Mouse (Mus musculus) activated CD4-positive, CD25-positive, alpha-beta regulatory T cell, adult 4 months (primary cell): ENCODE data around the gene Nadsyn1. TPM values are rescaled to one million over a fixed set of nuclear protein-coding genes. Genes with fewer than 3 reads are reported as not detected.

Source experiments
- ATAC-seq: one replicate; pipeline ENCODE4 v1.8.0; 2017
- polyA plus RNA-seq, 2 experiments: library from polyadenylated mRNA; unstranded; fragments of 100-300 nt; shearing (Covaris generic); gene quantifications; one replicate each; pipeline ENCODE4 v1.2.1; 2017

The Nadsyn1 gene
- polyA plus RNA-seq, 2 experiments from 2014 or later: 13.7 to 16.0 TPM

- no peak for ATAC-seq
Measured at GRCm38 (mm10) chr7:143801195-143802065, 21.2 kb downstream of the Nadsyn1 start.

GRCm38 (mm10) chr7:143800770-143801169 is 21.9 kb downstream of the Nadsyn1 start:
- ATAC-seq: no peak

GRCm38 (mm10) chr7:143798783-143799182 is 23.9 kb downstream of the Nadsyn1 start:
- no peak for ATAC-seq

GRCm38 (mm10) chr7:143793121-143793520 is 29.5 kb downstream of the Nadsyn1 start:
- ATAC-seq: peak; percentile 19

GRCm38 (mm10) chr7:143792336-143792985 is 30.2 kb downstream of the Nadsyn1 start:
- no peak for ATAC-seq

- peak; percentile 68 for ATAC-seq
Measured at GRCm38 (mm10) chr7:143783996-143784829, 38.4 kb downstream of the Nadsyn1 start, which contains the start of gene Mrgpre. Gene Mrgpre, minus strand, starts transcription at chr7:143784500.

- ATAC-seq: no peak
Measured at GRCm38 (mm10) chr7:143783378-143783995, 39.2 kb downstream of the Nadsyn1 start.

GRCm38 (mm10) chr7:143777375-143777774 is 45.3 kb downstream of the Nadsyn1 start:
- ATAC-seq: no peak

GRCm38 (mm10) chr7:143776137-143776536 is 46.5 kb downstream of the Nadsyn1 start:
- ATAC-seq: no peak

GRCm38 (mm10) chr7:143769461-143769860 is 53.2 kb downstream of the Nadsyn1 start:
- ATAC-seq: no peak

- ATAC-seq: no peak
Measured at GRCm38 (mm10) chr7:143768267-143768666, 54.4 kb downstream of the Nadsyn1 start.

- ATAC-seq: no peak
Measured at GRCm38 (mm10) chr7:143766893-143767292, 55.8 kb downstream of the Nadsyn1 start, which contains the start of gene Mrgprg. Gene Mrgprg, minus strand, starts transcription at chr7:143766993.

- ATAC-seq: no peak
Measured at GRCm38 (mm10) chr7:143764876-143765530, 57.6 kb downstream of the Nadsyn1 start.

- ATAC-seq: no peak
Measured at GRCm38 (mm10) chr7:143763794-143764193, 58.9 kb downstream of the Nadsyn1 start.

- no peak for ATAC-seq
Measured at GRCm38 (mm10) chr7:143758956-143759355, 63.7 kb downstream of the Nadsyn1 start.

GRCm38 (mm10) chr7:143757696-143758095 is 65.0 kb downstream of the Nadsyn1 start:
- ATAC-seq: no peak

- ATAC-seq: peak; percentile 94
Measured at GRCm38 (mm10) chr7:143757027-143757390, 65.6 kb downstream of the Nadsyn1 start.

GRCm38 (mm10) chr7:143756125-143757026 is 66.3 kb downstream of the Nadsyn1 start, which contains the start of gene Osbpl5:
Gene Osbpl5, minus strand, starts transcription at chr7:143756985.
- ATAC-seq: peak; percentile 11

- ATAC-seq: no peak
Measured at GRCm38 (mm10) chr7:143755357-143756124, 67.1 kb downstream of the Nadsyn1 start.
